Mouse (Mus musculus) kidney, adult 2 months (tissue): ENCODE measurements around the gene Erich4. TPM values are rescaled to one million over a fixed set of nuclear protein-coding genes. Genes with fewer than 3 reads are reported as not detected.
"Not testable (repeated sequence)": the region's sequence is repeated elsewhere in the genome, so short reads cannot be mapped to it uniquely, and the experiment has no call there.

Source experiments
- DNase-seq: peaks from one replicate; pipeline ENCODE4 v3.0.0; 2021
- H3K27ac ChIP-seq: fragments of 200-500 bp; 2 replicates; pipeline ENCODE4 v1.5.1; 2012; ENCODE audit warnings: low read depth, low read length, control low read depth, inconsistent platforms; ENCODE audit not compliant: insufficient read depth
- H3K27me3 ChIP-seq: fragments of 200-500 bp; replicated peaks from 2 replicates; pipeline ENCODE4 v1.6.1; 2012; ENCODE audit warnings: mild to moderate bottlenecking, moderate library complexity, low read length, inconsistent platforms; ENCODE audit not compliant: control insufficient read depth, insufficient read depth
- H3K36me3 ChIP-seq: fragments of 200-500 bp; 2 replicates; pipeline ENCODE4 v1.6.1; 2012; ENCODE audit warnings: mild to moderate bottlenecking, moderate library complexity, low read length, inconsistent platforms; ENCODE audit not compliant: control insufficient read depth, insufficient read depth
- H3K4me1 ChIP-seq: fragments of 200-500 bp; 2 replicates; pipeline ENCODE4 v1.6.1; 2011; ENCODE audit warnings: low read length; ENCODE audit not compliant: control insufficient read depth, insufficient read depth
- H3K4me3 ChIP-seq: fragments of 200-500 bp; 2 replicates; pipeline ENCODE4 v1.5.1; 2011; ENCODE audit warnings: mild to moderate bottlenecking, low read depth, low read length, control low read depth; ENCODE audit not compliant: insufficient read depth
- CTCF ChIP-seq: fragments of 200-500 bp; conservative IDR thresholded peaks from 2 replicates; pipeline ENCODE4 v1.5.1; 2011; ENCODE audit warnings: low read depth, mild to moderate bottlenecking, control low read depth, low read length, moderate library complexity, mixed read lengths; ENCODE audit not compliant: insufficient read depth, insufficient read length
- POLR2A ChIP-seq: fragments of 200-500 bp; IDR thresholded peaks from one replicate; pipeline ENCODE4 v1.6.1; 2011; ENCODE audit warnings: low read depth, low read length, control low read depth
- WGBS: fragments of 180-500 bp; shearing (Covaris S2); methylation state at CpG from one replicate; pipeline ENCODE4 v1.1.7; 2018; 5-methylcytosine and 5-hydroxymethylcytosine counted together
- polyA plus RNA-seq: library from polyadenylated mRNA; depleted of rRNA; stranded (reverse); fragments of >200 nt; gene quantifications from 2 replicates; pipeline ENCODE4 v1.2.3, GENCODE M21; 2012; rRNA removed

Erich4 gene
- polyA plus RNA-seq, 1 experiment: 49.7 TPM

DNA sequence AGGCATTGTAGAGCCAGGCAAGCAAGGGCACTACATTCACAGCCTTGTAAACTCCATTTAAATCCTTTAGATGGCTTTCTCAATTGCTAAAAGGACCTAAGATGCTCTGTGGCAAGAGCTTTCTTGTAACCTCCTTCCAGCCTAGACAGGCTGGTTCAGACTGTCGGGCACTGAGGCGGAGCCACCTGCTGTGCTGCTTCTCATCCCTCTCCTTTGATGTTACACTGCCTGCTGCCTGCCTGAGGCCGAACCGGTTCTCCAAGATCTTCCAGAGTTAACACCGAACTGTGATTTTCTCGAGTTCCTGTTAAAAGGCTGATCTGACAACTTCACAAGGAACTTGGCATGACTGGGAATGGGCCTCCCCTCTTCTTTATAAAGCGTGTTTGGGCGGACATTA lies 39.8 kb downstream of the Erich4 start:
- Histone ChIP-seq H3K27me3 (no peaks in the 10 kb centered on the region), H3K36me3 (no peaks in the 10 kb centered on the region), H3K4me1 (peaks cover 17% of the 10 kb centered on the region; the same call in 1 of the 2 replicates), H3K27ac (peak overlapping the region; percentile 46), H3K4me3 (no peak overlapping the region)
- WGBS: 26% methylated on average over 8 of the region's 8 CpGs
- DNase-seq: no peak
- TF ChIP-seq POLR2A (no peak), CTCF (no peak)

GRCm38 (mm10) chr7:25575105-25575504 lies 40.6 kb downstream of the Erich4 start:
- TF ChIP-seq CTCF (no peak), POLR2A (no peak)
- WGBS: 42% methylated on average over 5 of the region's 5 CpGs
- Histone ChIP-seq H3K36me3 (no peaks in the 10 kb centered on the region), H3K27ac (peak overlapping the region; percentile 46), H3K4me3 (no peak overlapping the region), H3K4me1 (peaks cover 17% of the 10 kb centered on the region; the same call in 1 of the 2 replicates), H3K27me3 (no peaks in the 10 kb centered on the region)
- DNase-seq: peak; percentile 89

- 36% methylated on average over 5 of the region's 5 CpGs for WGBS
- H3K4me3 ChIP-seq, H3K27ac ChIP-seq, H3K27me3 ChIP-seq, H3K36me3 ChIP-seq: not testable (repeated sequence)
- peak; percentile 54 for DNase-seq
- peaks cover 17% of the 10 kb centered on the region; the same call in 1 of the 2 replicates for H3K4me1 ChIP-seq
These were observed 41.9 kb downstream of the Erich4 start for GRCm38 (mm10) chr7:25573806-25574205.

- peaks cover 12% of the 10 kb centered on the region; the same call in 1 of the 2 replicates for H3K4me1 ChIP-seq
- no peaks in the 10 kb centered on the region for H3K27me3 ChIP-seq
- DNase-seq: peak; percentile 81
- TF ChIP-seq POLR2A: no peak
- no peak for TF ChIP-seq CTCF
- 66% methylated on average over 7 of the region's 7 CpGs for WGBS
- no peak overlapping the region for H3K27ac ChIP-seq
- H3K36me3 ChIP-seq: no peaks in the 10 kb centered on the region
- no peak overlapping the region for H3K4me3 ChIP-seq
These were observed 47.0 kb downstream of the Erich4 start for GRCm38 (mm10) chr7:25568721-25569120.

Other genes starting within 250 kb of the Erich4 start
- gene Cnfn, start 246.2 kb downstream of the Erich4 start, polyA plus RNA-seq: not detected in 2 replicates
- 63.4 and 63.8 TPM in 2 replicates for gene Lipe, start 217.2 kb downstream of the Erich4 start, polyA plus RNA-seq
- gene Cxcl17, start 203.0 kb downstream of the Erich4 start, polyA plus RNA-seq: 0.11 and 0.18 TPM in 2 replicates
- gene Ceacam1, start 138.3 kb downstream of the Erich4 start, polyA plus RNA-seq: 32.1 TPM in 2 replicates
- 36.3 and 41.2 TPM in 2 replicates for gene Ceacam2, start 76.0 kb downstream of the Erich4 start, polyA plus RNA-seq
- 114 and 134 TPM in 2 replicates for gene Dmac2, start 3.5 kb upstream of the Erich4 start, polyA plus RNA-seq
- gene B3gnt8, start 10.8 kb upstream of the Erich4 start, polyA plus RNA-seq: 9.6 and 10.6 TPM in 2 replicates
- gene Bckdha, start 43.1 kb upstream of the Erich4 start, polyA plus RNA-seq: 675 and 763 TPM in 2 replicates
- gene Exosc5, start 43.3 kb upstream of the Erich4 start, polyA plus RNA-seq: 64.9 and 70.1 TPM in 2 replicates
- 0.27 and 0.48 TPM in 2 replicates for gene Tmem91, start 59.3 kb upstream of the Erich4 start, polyA plus RNA-seq
- gene B9d2, start 64.9 kb upstream of the Erich4 start, polyA plus RNA-seq: 63.1 and 70.4 TPM in 2 replicates
- gene Tgfb1, start 71.1 kb upstream of the Erich4 start, polyA plus RNA-seq: 18.9 and 24.5 TPM in 2 replicates
- 52.5 and 53.5 TPM in 2 replicates for gene Ccdc97, start 103.2 kb upstream of the Erich4 start, polyA plus RNA-seq
- gene Hnrnpul1, start 138.9 kb upstream of the Erich4 start, polyA plus RNA-seq: 33.3 and 41.7 TPM in 2 replicates
- gene Axl, start 172.8 kb upstream of the Erich4 start, polyA plus RNA-seq: 31.0 and 36.1 TPM in 2 replicates
- gene Cyp2s1, start 201.0 kb upstream of the Erich4 start, polyA plus RNA-seq: 22.1 and 26.2 TPM in 2 replicates